Mouse (Mus musculus): ENCODE measurements at regions not wholly inside any gene's neighbourhood (a gene's known extent, or its start where the extent isn't known, plus 50 kb on each side); places are given as distances from the start of the nearest gene placed in this dataset.

- ATAC-seq (ENCODE audit: low FRiP score) (no peak), DNase-seq (ENCODE audit: low spot score) (no peak)
- Histone ChIP-seq H3K27me3 (ENCODE audit: insufficient read depth, low read length) (no peaks in the 10 kb centered on the region), H3K4me3 (ENCODE audit: low read depth, low read length) (no peak overlapping the region), H3K9me3 (ENCODE audit: low read length) (no peaks in the 10 kb centered on the region), H3K4me1 (ENCODE audit: insufficient read depth, low read length) (no peaks in the 10 kb centered on the region), H3K9ac (replicated peaks; ENCODE audit: low read length, poor library complexity, severe bottlenecking) (no peak overlapping the region), H3K36me3 (ENCODE audit: insufficient read depth, low read length) (no peaks in the 10 kb centered on the region), H3K27ac (ENCODE audit: low read depth, low read length) (no peak overlapping the region), H3K4me2 (ENCODE audit: low read depth, low read length, poor library complexity, severe bottlenecking) (no peak overlapping the region)
- WGBS = 89% methylated on average over 3 of the region's 3 CpGs
- TF ChIP-seq CTCF (IDR thresholded peaks at IDR 0.05) = no peak
Measured at GRCm38 (mm10) chr11:112400069-112400468, 382.0 kb upstream of the Sox9 start.

GRCm38 (mm10) chr11:112407681-112408080 lies 374.3 kb upstream of the Sox9 start:
- no peak overlapping the region for H3K9ac ChIP-seq (replicated peaks; ENCODE audit: low read length, poor library complexity, severe bottlenecking)
- no peaks in the 10 kb centered on the region for H3K4me1 ChIP-seq (ENCODE audit: insufficient read depth, low read length)
- no peak for ATAC-seq (ENCODE audit: low FRiP score)
- 93% methylated on average over 8 of the region's 8 CpGs for whole genome bisulfite sequencing
- H3K27ac ChIP-seq (ENCODE audit: low read depth, low read length) = no peak overlapping the region
- DNase-seq (ENCODE audit: low spot score) = no peak
- H3K4me3 ChIP-seq (ENCODE audit: low read depth, low read length) = no peak overlapping the region
- no peak overlapping the region for H3K4me2 ChIP-seq (ENCODE audit: low read depth, low read length, poor library complexity, severe bottlenecking)
- no peaks in the 10 kb centered on the region for H3K36me3 ChIP-seq (ENCODE audit: insufficient read depth, low read length)
- TF ChIP-seq CTCF (IDR thresholded peaks at IDR 0.05) = no peak
- H3K9me3 ChIP-seq (ENCODE audit: low read length) = no peaks in the 10 kb centered on the region
- H3K27me3 ChIP-seq (ENCODE audit: insufficient read depth, low read length) = no peaks in the 10 kb centered on the region

- no peak overlapping the region for H3K4me3 ChIP-seq (ENCODE audit: low read depth, low read length)
- no peak for TF ChIP-seq CTCF (IDR thresholded peaks at IDR 0.05)
- no peaks in the 10 kb centered on the region for H3K27me3 ChIP-seq (ENCODE audit: insufficient read depth, low read length)
- no peaks in the 10 kb centered on the region for H3K9me3 ChIP-seq (ENCODE audit: low read length)
- DNase-seq (ENCODE audit: low spot score) (peak; percentile 10), ATAC-seq (ENCODE audit: low FRiP score) (no peak)
- H3K4me2 ChIP-seq (ENCODE audit: low read depth, low read length, poor library complexity, severe bottlenecking) = no peak overlapping the region
- H3K36me3 ChIP-seq (ENCODE audit: insufficient read depth, low read length) = no peaks in the 10 kb centered on the region
- H3K4me1 ChIP-seq (ENCODE audit: insufficient read depth, low read length) = no peaks in the 10 kb centered on the region
- no peak overlapping the region for H3K9ac ChIP-seq (replicated peaks; ENCODE audit: low read length, poor library complexity, severe bottlenecking)
- WGBS = 24% methylated on average over 4 of the region's 4 CpGs
- no peak overlapping the region for H3K27ac ChIP-seq (ENCODE audit: low read depth, low read length)
Measured at GRCm38 (mm10) chr11:112412434-112412833, 369.6 kb upstream of the Sox9 start.

GRCm38 (mm10) chr11:112442639-112443038 lies 339.4 kb upstream of the Sox9 start:
- no peaks in the 10 kb centered on the region for H3K4me1 ChIP-seq (ENCODE audit: insufficient read depth, low read length)
- H3K9me3 ChIP-seq (ENCODE audit: low read length) = no peaks in the 10 kb centered on the region
- H3K9ac ChIP-seq (replicated peaks; ENCODE audit: low read length, poor library complexity, severe bottlenecking) = no peak overlapping the region
- H3K27me3 ChIP-seq (ENCODE audit: insufficient read depth, low read length) = no peaks in the 10 kb centered on the region
- no peaks in the 10 kb centered on the region for H3K36me3 ChIP-seq (ENCODE audit: insufficient read depth, low read length)
- no peak overlapping the region for H3K27ac ChIP-seq (ENCODE audit: low read depth, low read length)
- no peak overlapping the region for H3K4me2 ChIP-seq (ENCODE audit: low read depth, low read length, poor library complexity, severe bottlenecking)
- TF ChIP-seq CTCF (IDR thresholded peaks at IDR 0.05) = no peak
- no peak overlapping the region for H3K4me3 ChIP-seq (ENCODE audit: low read depth, low read length)
- WGBS = 90% methylated on average over 1 of the region's 1 CpGs
- no peak for DNase-seq (ENCODE audit: low spot score)
- no peak for ATAC-seq (ENCODE audit: low FRiP score)

- H3K4me2 ChIP-seq (ENCODE audit: low read depth, low read length, poor library complexity, severe bottlenecking) = no peak overlapping the region
- 83% methylated on average over 4 of the region's 4 CpGs for WGBS
- H3K4me1 ChIP-seq (ENCODE audit: insufficient read depth, low read length) = no peaks in the 10 kb centered on the region
- no peaks in the 10 kb centered on the region for H3K36me3 ChIP-seq (ENCODE audit: insufficient read depth, low read length)
- H3K9me3 ChIP-seq (ENCODE audit: low read length) = no peaks in the 10 kb centered on the region
- ATAC-seq (ENCODE audit: low FRiP score) (no peak), DNase-seq (ENCODE audit: low spot score) (no peak)
- no peak overlapping the region for H3K9ac ChIP-seq (replicated peaks; ENCODE audit: low read length, poor library complexity, severe bottlenecking)
- TF ChIP-seq CTCF (IDR thresholded peaks at IDR 0.05) = no peak
- H3K4me3 ChIP-seq (ENCODE audit: low read depth, low read length) = no peak overlapping the region
- no peak overlapping the region for H3K27ac ChIP-seq (ENCODE audit: low read depth, low read length)
- H3K27me3 ChIP-seq (ENCODE audit: insufficient read depth, low read length) = no peaks in the 10 kb centered on the region
Measured at GRCm38 (mm10) chr11:112443890-112444289, 338.1 kb upstream of the Sox9 start.

GRCm38 (mm10) chr11:112449632-112450031 lies 332.4 kb upstream of the Sox9 start:
- H3K27ac ChIP-seq (ENCODE audit: low read depth, low read length) = no peak overlapping the region
- no peak overlapping the region for H3K4me2 ChIP-seq (ENCODE audit: low read depth, low read length, poor library complexity, severe bottlenecking)
- H3K4me1 ChIP-seq (ENCODE audit: insufficient read depth, low read length) = no peaks in the 10 kb centered on the region
- no peak for TF ChIP-seq CTCF (IDR thresholded peaks at IDR 0.05)
- H3K27me3 ChIP-seq (ENCODE audit: insufficient read depth, low read length) = no peaks in the 10 kb centered on the region
- no peak overlapping the region for H3K4me3 ChIP-seq (ENCODE audit: low read depth, low read length)
- 17% methylated on average over 5 of the region's 5 CpGs for WGBS
- no peaks in the 10 kb centered on the region for H3K36me3 ChIP-seq (ENCODE audit: insufficient read depth, low read length)
- H3K9ac ChIP-seq (replicated peaks; ENCODE audit: low read length, poor library complexity, severe bottlenecking) = no peak overlapping the region
- ATAC-seq (ENCODE audit: low FRiP score) (no peak), DNase-seq (ENCODE audit: low spot score) (no peak)
- H3K9me3 ChIP-seq (ENCODE audit: low read length) = no peaks in the 10 kb centered on the region

All from midbrain, postnatal 0 days (tissue).